Mouse (Mus musculus): ENCODE measurements around the gene St7l.

GRCm38 (mm10) chr3:104817481-104817990 is 46.3 kb upstream of the St7l start:
- TF ChIP-seq CTCF (conservative IDR thresholded peaks at IDR 0.05; ENCODE audit: insufficient read depth, insufficient read length, low read depth, low read length): no peak
- TF ChIP-seq POLR2A (IDR thresholded peaks at IDR 0.05; ENCODE audit: low read depth, low read length): no peak
